Mouse (Mus musculus) liver, postnatal 0 days (tissue): ENCODE data around the gene Fam166b. TPM values are rescaled to one million over a fixed set of nuclear protein-coding genes. Genes with fewer than 3 reads are reported as not detected.

Experiments used
- ATAC-seq: fragments of 200-750 bp; cut with Nextera tagmentation; 2 replicates; pipeline ENCODE4 v1.8.0; 2017; ENCODE audit warnings: mild to moderate bottlenecking, moderate library complexity
- DNase-seq: peaks from one replicate; pipeline ENCODE4 v3.0.0-alpha.2; 2016
- H3K27ac ChIP-seq: fragments of 300-500 bp; sonication (generic); 2 replicates; pipeline ENCODE4 v1.5.1; 2014; ENCODE audit warnings: antibody characterized with exemption, moderate library complexity, mild to moderate bottlenecking, low read depth
- H3K27me3 ChIP-seq: fragments of 300-500 bp; sonication (generic); 2 replicates; pipeline ENCODE4 v1.6.1; 2014; ENCODE audit warnings: low read length, control low read depth, mixed read lengths; ENCODE audit not compliant: insufficient read depth
- H3K36me3 ChIP-seq: fragments of 300-500 bp; sonication (generic); replicated peaks from 2 replicates; pipeline ENCODE4 v1.6.1; 2014; ENCODE audit warnings: mild to moderate bottlenecking, control low read depth, low read length, moderate library complexity, mixed read lengths; ENCODE audit not compliant: insufficient read depth
- H3K4me1 ChIP-seq: fragments of 300-500 bp; sonication (generic); 2 replicates; pipeline ENCODE4 v1.6.1; 2014; ENCODE audit warnings: antibody characterized with exemption, mild to moderate bottlenecking, control low read depth; ENCODE audit not compliant: insufficient read depth
- H3K4me2 ChIP-seq: fragments of 300-500 bp; sonication (generic); 2 replicates; pipeline ENCODE4 v1.6.1; 2014; ENCODE audit warnings: low read depth, mild to moderate bottlenecking, low read length, moderate library complexity, mixed read lengths
- H3K4me3 ChIP-seq: fragments of 300-500 bp; sonication (generic); 2 replicates; pipeline ENCODE4 v1.5.1; 2014; ENCODE audit warnings: low read depth, low read length
- H3K9ac ChIP-seq: fragments of 300-500 bp; sonication (generic); replicated peaks from 2 replicates; pipeline ENCODE4 v1.6.1; 2014; ENCODE audit warnings: mild to moderate bottlenecking, moderate library complexity
- H3K9me3 ChIP-seq: fragments of 300-500 bp; sonication (generic); 2 replicates; pipeline ENCODE4 v1.6.1; 2016; ENCODE audit warnings: mild to moderate bottlenecking, control low read depth, low read length, mixed read lengths
- CTCF ChIP-seq: sonication (generic); IDR thresholded peaks from 2 replicates; pipeline ENCODE4 v1.5.1; 2016; ENCODE audit warnings: antibody characterized with exemption, low read depth
- EP300 ChIP-seq: IDR thresholded peaks from 2 replicates; pipeline ENCODE4 v1.6.1; 2016; ENCODE audit warnings: antibody characterized with exemption, low read depth, mild to moderate bottlenecking
- WGBS: fragments of 180-500 bp; shearing (Covaris S2); extraction: QIAGEN DNeasy Blood & Tissue Kit; methylation state at CpG from one replicate; pipeline ENCODE4 v1.1.7; 2014; ENCODE audit not compliant: insufficient replicate concordance; 5-methylcytosine and 5-hydroxymethylcytosine counted together
- polyA plus RNA-seq: library from polyadenylated mRNA; unstranded; fragments of >200 nt; fragmentation: Nextera tagmentation; extraction: Ambion mirVana; gene quantifications from 2 replicates; pipeline ENCODE4 v1.2.1, GENCODE M21; 2015

Gene Fam166b
- polyA plus RNA-seq, 1 experiment from 2014 or later = 0.14 TPM

- DNase-seq (no peak), ATAC-seq (no peak)
- WGBS = 24% methylated on average over 31 of the region's 31 CpGs
- H3K9ac ChIP-seq = no peak overlapping the region
- H3K4me2 ChIP-seq = no peak overlapping the region
- H3K27me3 ChIP-seq = peaks cover 38% of the 10 kb centered on the region
- H3K4me1 ChIP-seq = peaks cover 12% of the 10 kb centered on the region
- H3K9me3 ChIP-seq = no peaks in the 10 kb centered on the region
- no peak for TF ChIP-seq CTCF
- no peak for TF ChIP-seq EP300
- H3K36me3 ChIP-seq = peaks cover 31% of the 10 kb centered on the region
- H3K4me3 ChIP-seq = no peak overlapping the region
- H3K27ac ChIP-seq = no peak overlapping the region
These were observed 3.1 kb downstream of the Fam166b start for GRCm38 (mm10) chr4:43425648-43426380.

DNA sequence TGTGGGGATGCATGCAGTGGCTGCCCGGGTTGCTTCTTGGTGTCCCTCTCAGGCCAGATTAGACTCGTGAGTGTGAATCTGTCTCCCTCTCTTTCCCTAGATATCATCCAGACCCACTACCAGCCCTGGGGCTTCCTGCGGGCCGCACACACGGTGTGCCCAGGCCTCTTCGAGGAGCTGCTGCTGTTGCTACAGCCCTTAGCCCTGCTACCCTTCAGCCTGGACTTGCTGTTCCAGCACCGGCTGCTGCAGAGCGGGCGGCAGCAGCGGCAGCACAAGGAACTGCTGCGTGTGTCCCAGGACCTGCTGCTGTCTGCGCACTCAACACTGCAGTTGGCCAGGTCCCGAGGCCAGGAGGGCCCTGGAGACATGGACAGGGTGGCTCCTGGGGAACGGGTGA is 3.7 kb downstream of the Fam166b start:
- Histone ChIP-seq H3K27ac (no peak overlapping the region), H3K4me1 (peaks cover 12% of the 10 kb centered on the region), H3K9ac (no peak overlapping the region), H3K4me2 (no peak overlapping the region), H3K4me3 (no peak overlapping the region), H3K9me3 (no peaks in the 10 kb centered on the region), H3K27me3 (peaks cover 38% of the 10 kb centered on the region), H3K36me3 (peaks cover 31% of the 10 kb centered on the region)
- ATAC-seq (no peak), DNase-seq (no peak)
- 37% methylated on average over 14 of the region's 14 CpGs for WGBS
- TF ChIP-seq CTCF (no peak), EP300 (no peak)

DNA sequence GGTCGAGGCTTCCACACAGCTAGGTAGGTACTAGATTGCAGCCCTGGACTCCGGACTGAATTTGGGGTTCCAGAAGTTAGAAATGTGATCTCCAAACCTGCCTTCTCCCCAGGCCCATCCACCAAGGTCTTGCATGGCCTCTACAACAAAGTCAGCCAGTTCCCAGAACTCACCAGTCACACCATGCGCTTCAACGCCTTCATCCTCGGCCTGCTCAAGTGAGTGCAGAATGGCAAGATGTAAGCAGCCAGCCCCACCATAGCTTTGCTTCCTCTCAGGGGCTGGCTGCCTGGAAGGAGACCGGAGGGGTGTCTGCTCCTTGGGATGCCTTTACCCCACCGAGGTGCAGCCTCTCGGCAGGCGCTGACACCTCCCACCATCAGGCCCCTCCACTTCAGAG is 4.9 kb downstream of the Fam166b start:
- peaks cover 12% of the 10 kb centered on the region for H3K4me1 ChIP-seq
- DNase-seq (no peak), ATAC-seq (no peak)
- H3K4me3 ChIP-seq = no peak overlapping the region
- no peaks in the 10 kb centered on the region for H3K9me3 ChIP-seq
- TF ChIP-seq CTCF (no peak), EP300 (no peak)
- H3K9ac ChIP-seq = no peak overlapping the region
- H3K27me3 ChIP-seq = peaks cover 38% of the 10 kb centered on the region
- H3K4me2 ChIP-seq = no peak overlapping the region
- WGBS = 83% methylated on average over 9 of the region's 9 CpGs
- peaks cover 31% of the 10 kb centered on the region for H3K36me3 ChIP-seq
- H3K27ac ChIP-seq = no peak overlapping the region

- Histone ChIP-seq H3K4me2 (no peak overlapping the region), H3K36me3 (peaks cover 31% of the 10 kb centered on the region), H3K4me1 (peaks cover 10% of the 10 kb centered on the region), H3K9ac (no peak overlapping the region), H3K27me3 (peaks cover 37% of the 10 kb centered on the region), H3K9me3 (no peaks in the 10 kb centered on the region), H3K27ac (peak overlapping the region; percentile 65), H3K4me3 (no peak overlapping the region)
- ATAC-seq = peak; percentile 80
- WGBS = 76% methylated on average over 20 of the region's 20 CpGs
- peak; percentile 66 for DNase-seq
- TF ChIP-seq EP300 (peak; percentile 55; the same call in 1 of the 2 replicates), CTCF (no peak)
These were observed 5.5 kb downstream of the Fam166b start for GRCm38 (mm10) chr4:43423267-43423934.

DNA sequence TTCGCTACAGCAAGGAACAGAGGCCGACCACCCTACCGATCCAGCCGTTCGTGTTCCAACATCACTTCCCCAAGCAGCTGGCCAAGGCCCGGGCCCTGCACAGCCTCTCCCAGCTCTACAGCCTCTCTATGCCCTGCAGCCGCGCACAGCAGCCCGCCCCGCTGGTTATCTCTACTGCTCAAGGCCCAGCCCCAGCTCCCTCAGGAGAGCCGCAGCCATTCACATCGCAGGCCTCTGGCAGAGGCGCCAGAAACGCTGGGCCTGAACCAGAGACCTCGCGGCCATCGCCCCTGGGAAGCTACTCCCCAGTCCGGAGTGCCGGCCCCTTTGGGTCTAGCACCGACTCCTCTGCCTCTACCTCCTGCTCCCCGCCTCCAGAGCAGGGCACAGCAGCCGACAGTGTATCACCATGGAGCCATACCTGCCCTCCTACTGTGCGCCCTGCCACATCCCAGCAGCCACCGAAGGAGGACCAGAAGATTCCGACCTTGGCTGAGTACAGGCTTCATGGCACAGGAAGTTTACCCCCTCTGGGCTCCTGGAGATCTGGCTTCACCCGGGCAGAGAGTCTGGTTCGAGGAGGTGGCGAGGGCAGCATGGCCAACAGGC is 7.2 kb downstream of the Fam166b start:
- ATAC-seq = no peak
- 79% methylated on average over 28 of the region's 28 CpGs for WGBS
- Histone ChIP-seq H3K9ac (no peak overlapping the region), H3K27me3 (peaks cover 21% of the 10 kb centered on the region), H3K4me1 (peaks cover 12% of the 10 kb centered on the region), H3K36me3 (peaks cover 31% of the 10 kb centered on the region), H3K4me2 (no peak overlapping the region), H3K4me3 (no peak overlapping the region), H3K9me3 (no peaks in the 10 kb centered on the region), H3K27ac (no peak overlapping the region)
- no peak for DNase-seq
- no peak for TF ChIP-seq EP300
- no peak for TF ChIP-seq CTCF

- peak; percentile 78 for DNase-seq
These were observed 8.6 kb downstream of the Fam166b start for GRCm38 (mm10) chr4:43420305-43420704.

More at GRCm38 (mm10) chr4:43420305-43420704, 8.6 kb downstream of the Fam166b start:
- peaks cover 12% of the 10 kb centered on the region for H3K4me1 ChIP-seq
- ATAC-seq = peak; percentile 22; the same call in 1 of the 2 replicates
- H3K36me3 ChIP-seq = peaks cover 28% of the 10 kb centered on the region
- H3K4me3 ChIP-seq = no peak overlapping the region
- no peak for TF ChIP-seq EP300
- TF ChIP-seq CTCF = peak; percentile 95
- no peak overlapping the region for H3K9ac ChIP-seq
- H3K9me3 ChIP-seq = no peaks in the 10 kb centered on the region
- no peak overlapping the region for H3K4me2 ChIP-seq
- peak overlapping the region; percentile 16; the same call in 1 of the 2 replicates for H3K27ac ChIP-seq
- 4% methylated on average over 6 of the region's 6 CpGs for WGBS
- peaks cover 7% of the 10 kb centered on the region; the same call in 1 of the 2 replicates for H3K27me3 ChIP-seq
